Mouse (Mus musculus) CD4-positive, CD25-positive, alpha-beta regulatory T cell (primary cell): Measurements from ENCODE around the gene Gzmm. TPM values are rescaled to one million over a fixed set of nuclear protein-coding genes. Genes with fewer than 3 reads are reported as not detected.

Source experiments
- polyA plus RNA-seq: library from polyadenylated mRNA; unstranded; fragments of 100-300 nt; shearing (Covaris generic); gene quantifications from one replicate; pipeline ENCODE4 v1.2.1, GENCODE M21; 2017

Gene Gzmm
- 0.91 TPM for polyA plus RNA-seq

GRCm38 (mm10) chr10:79688720-79689119 is at the start of gene Gzmm:
Gene Gzmm (plus strand): TSS chr10:79689020.

GRCm38 (mm10) chr10:79645711-79646110 is 43.1 kb upstream of the Gzmm start, which contains the start of gene Odf3l2:
Gene Odf3l2 (minus strand): TSS chr10:79645738.

GRCm38 (mm10) chr10:79664131-79664665 is 24.6 kb upstream of the Gzmm start, which contains the start of gene Madcam1:
Gene Madcam1 (plus strand): TSS chr10:79664559.

GRCm38 (mm10) chr10:79668771-79669575 is 19.8 kb upstream of the Gzmm start, which contains the start of gene Tpgs1:
Gene Tpgs1 (plus strand): TSS chr10:79669369.

GRCm38 (mm10) chr10:79681591-79682245 is 7.1 kb upstream of the Gzmm start, which contains the start of gene Cdc34:
Gene Cdc34 (plus strand): TSS chr10:79682195.

GRCm38 (mm10) chr10:79704065-79704969 is 15.5 kb downstream of the Gzmm start, which contains the start of gene Bsg:
Gene Bsg (plus strand): TSS chr10:79704491.

GRCm38 (mm10) chr10:79716254-79716987 is 27.6 kb downstream of the Gzmm start, which contains the start of gene Hcn2:
Gene Hcn2 (plus strand): TSS chr10:79716634.

Other genes starting within 250 kb of the Gzmm start
- 0.08 TPM for gene Vmn2r83, start 220.3 kb upstream of the Gzmm start, polyA plus RNA-seq
- gene Plpp2, start 155.2 kb upstream of the Gzmm start, polyA plus RNA-seq, result 3.9 TPM
- 51.5 TPM for gene Mier2, start 133.8 kb upstream of the Gzmm start, polyA plus RNA-seq
- not detected for gene Theg, start 101.7 kb upstream of the Gzmm start, polyA plus RNA-seq
- gene C2cd4c, start 75.0 kb upstream of the Gzmm start, polyA plus RNA-seq, result 0.05 TPM
- gene Shc2, start 51.1 kb upstream of the Gzmm start, polyA plus RNA-seq, result not detected
- not detected for gene Odf3l2, start 43.3 kb upstream of the Gzmm start, polyA plus RNA-seq
- not detected for gene Madcam1, start 24.5 kb upstream of the Gzmm start, polyA plus RNA-seq
- 53.8 TPM for gene Tpgs1, start 19.7 kb upstream of the Gzmm start, polyA plus RNA-seq
- gene Cdc34, start 6.8 kb upstream of the Gzmm start, polyA plus RNA-seq, result 90.7 TPM
- 261 TPM for gene Bsg, start 15.5 kb downstream of the Gzmm start, polyA plus RNA-seq
- gene Hcn2, start 27.6 kb downstream of the Gzmm start, polyA plus RNA-seq, result 0.14 TPM
- 55.8 TPM for gene Polrmt, start 57.6 kb downstream of the Gzmm start, polyA plus RNA-seq
- gene Fgf22, start 66.1 kb downstream of the Gzmm start, polyA plus RNA-seq, result 0.45 TPM
- gene Rnf126, start 77.9 kb downstream of the Gzmm start, polyA plus RNA-seq, result 61.1 TPM
- 0.29 TPM for gene Fstl3, start 88.3 kb downstream of the Gzmm start, polyA plus RNA-seq
- gene Prss57, start 101.9 kb downstream of the Gzmm start, polyA plus RNA-seq, result not detected
- gene Palm, start 104.6 kb downstream of the Gzmm start, polyA plus RNA-seq, result 1.6 TPM
- gene Misp, start 132.0 kb downstream of the Gzmm start, polyA plus RNA-seq, result not detected
- 318 TPM for gene Ptbp1, start 165.4 kb downstream of the Gzmm start, polyA plus RNA-seq
- gene Prtn3, start 185.5 kb downstream of the Gzmm start, polyA plus RNA-seq, result not detected
- gene Plppr3, start 185.6 kb downstream of the Gzmm start, polyA plus RNA-seq, result 4.5 TPM
- gene Elane, start 197.2 kb downstream of the Gzmm start, polyA plus RNA-seq, result not detected
- not detected for gene Cfd, start 201.8 kb downstream of the Gzmm start, polyA plus RNA-seq
- 40.9 TPM for gene Med16, start 219.9 kb downstream of the Gzmm start, polyA plus RNA-seq
- 23.3 TPM for gene Gm26602, start 221.8 kb downstream of the Gzmm start, polyA plus RNA-seq
- 0.50 TPM for gene Kiss1r, start 228.0 kb downstream of the Gzmm start, polyA plus RNA-seq
- gene R3hdm4, start 232.2 kb downstream of the Gzmm start, polyA plus RNA-seq, result 193 TPM
- gene Arid3a, start 238.0 kb downstream of the Gzmm start, polyA plus RNA-seq, result 9.6 TPM